Mouse (Mus musculus) heart, adult 2 months (tissue): Measurements from ENCODE around the gene Fam83c. TPM values are rescaled to one million over a fixed set of nuclear protein-coding genes. Genes with fewer than 3 reads are reported as not detected.

Experiments
- DNase-seq, 2 experiments: peaks; one replicate each; pipeline ENCODE4 v3.0.0; 2021
- H3K27ac ChIP-seq: fragments of 200-600 bp; 2 replicates; pipeline ENCODE4 v1.8.1; 2022
- H3K27me3 ChIP-seq: fragments of 200-500 bp; 2 replicates; pipeline ENCODE4 v1.6.1; 2012; ENCODE audit warnings: mild to moderate bottlenecking, low read length, inconsistent platforms, mixed read lengths; ENCODE audit not compliant: control insufficient read depth, insufficient read depth
- H3K36me3 ChIP-seq: fragments of 200-500 bp; 2 replicates; pipeline ENCODE4 v1.6.1; 2012; ENCODE audit warnings: low read length, inconsistent platforms; ENCODE audit not compliant: control insufficient read depth, insufficient read depth
- H3K4me1 ChIP-seq: fragments of 200-500 bp; 2 replicates; pipeline ENCODE4 v1.6.1; 2011; ENCODE audit warnings: low read length; ENCODE audit not compliant: control insufficient read depth, insufficient read depth
- H3K4me3 ChIP-seq: fragments of 200-600 bp; 2 replicates; pipeline ENCODE4 v1.8.1; 2022
- H3K79me2 ChIP-seq: fragments of 200-500 bp; replicated peaks from 2 replicates; pipeline ENCODE4 v1.6.1; 2012; ENCODE audit warnings: mild to moderate bottlenecking, inconsistent platforms, low read length, moderate library complexity, mixed read lengths; ENCODE audit not compliant: control insufficient read depth, insufficient read depth
- H3K9ac ChIP-seq: fragments of 200-500 bp; 2 replicates; pipeline ENCODE4 v1.6.1; 2012; ENCODE audit warnings: low read depth, mild to moderate bottlenecking, control low read depth, inconsistent platforms, low read length, mixed read lengths
- CTCF ChIP-seq: fragments of 200-600 bp; IDR thresholded peaks from 2 replicates; pipeline ENCODE4 v1.8.1; 2022; ENCODE audit warnings: antibody characterized with exemption, mild to moderate bottlenecking, moderate library complexity
- EP300 ChIP-seq: fragments of 200-500 bp; IDR thresholded peaks from 2 replicates; pipeline ENCODE4 v1.6.1; 2011; ENCODE audit warnings: low read depth, low read length, control low read depth; ENCODE audit not compliant: insufficient read depth
- POLR2A ChIP-seq: fragments of 200-500 bp; IDR thresholded peaks from 2 replicates; pipeline ENCODE4 v1.6.1; 2011; ENCODE audit warnings: mild to moderate bottlenecking, low read depth, low read length, control low read depth; ENCODE audit not compliant: insufficient read depth
- WGBS: fragments of 180-500 bp; shearing (Covaris S2); methylation state at CpG from one replicate; pipeline ENCODE4 v1.1.7; 2018; 5-methylcytosine and 5-hydroxymethylcytosine counted together
- intact Hi-C: fragments of 180-260 bp; cut with DNase I; formaldehyde crosslinking; loops from one replicate; pipeline ENCODE4 v1.15.1; 2025
- polyA plus RNA-seq: library from polyadenylated mRNA; depleted of rRNA; stranded (reverse); fragments of >200 nt; gene quantifications from 2 replicates; pipeline ENCODE4 v1.2.3, GENCODE M21; 2012
- total RNA-seq, 2 experiments: library from RNA; stranded (reverse); gene quantifications; 2 replicates each; pipeline ENCODE4 v1.2.3; 2021

Fam83c gene
- total and polyA plus RNA-seq, 3 experiments = not detected

GRCm38 (mm10) chr2:155823722-155824121 lies 10.9 kb downstream of the Fam83c start:
- no peak overlapping the region for H3K4me3 ChIP-seq
- 95% methylated on average over 8 of the region's 8 CpGs for WGBS
- H3K36me3 ChIP-seq = no peaks in the 10 kb centered on the region
- no peak for DNase-seq
- TF ChIP-seq EP300 = no peak
- TF ChIP-seq CTCF = no peak
- TF ChIP-seq POLR2A = no peak
- H3K4me1 ChIP-seq = no peaks in the 10 kb centered on the region
- H3K27ac ChIP-seq = no peak overlapping the region
- intact Hi-C loops = no loop called here
- 0 out of 2 replicates have a peak, but pooled peaks cover 2% of the 10 kb centered on the region for H3K79me2 ChIP-seq
- no peak overlapping the region for H3K9ac ChIP-seq
- no peaks in the 10 kb centered on the region for H3K27me3 ChIP-seq

DNA sequence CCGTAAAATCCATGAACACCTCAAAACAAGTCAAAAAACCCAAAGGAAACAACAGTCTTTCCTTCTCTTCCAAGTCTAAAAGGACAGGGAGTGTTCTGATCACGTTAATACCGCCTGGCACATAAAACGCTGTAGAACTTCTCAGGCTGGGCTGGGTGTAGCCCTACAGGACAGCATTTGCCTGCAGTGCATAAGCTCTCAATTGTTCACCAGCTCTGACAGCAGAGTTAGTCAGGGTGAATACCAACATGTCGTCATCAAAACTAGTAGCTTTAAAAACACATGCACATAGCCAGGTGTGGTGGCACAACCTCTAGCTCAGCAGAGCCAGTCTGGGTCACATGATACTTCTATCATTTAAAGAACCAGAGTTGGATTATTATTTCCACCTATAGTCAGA lies 13.9 kb downstream of the Fam83c start:
- Histone ChIP-seq H3K27me3 (no peaks in the 10 kb centered on the region), H3K4me1 (no peaks in the 10 kb centered on the region), H3K79me2 (0 out of 2 replicates have a peak, but pooled peaks cover 2% of the 10 kb centered on the region), H3K4me3 (no peak overlapping the region), H3K9ac (no peak overlapping the region), H3K27ac (no peak overlapping the region), H3K36me3 (no peaks in the 10 kb centered on the region)
- 88% methylated on average over 5 of the region's 5 CpGs for WGBS
- TF ChIP-seq CTCF = no peak
- no peak for TF ChIP-seq POLR2A
- TF ChIP-seq EP300 = no peak
- no peak for DNase-seq
- intact Hi-C loops = no loop called here

DNA sequence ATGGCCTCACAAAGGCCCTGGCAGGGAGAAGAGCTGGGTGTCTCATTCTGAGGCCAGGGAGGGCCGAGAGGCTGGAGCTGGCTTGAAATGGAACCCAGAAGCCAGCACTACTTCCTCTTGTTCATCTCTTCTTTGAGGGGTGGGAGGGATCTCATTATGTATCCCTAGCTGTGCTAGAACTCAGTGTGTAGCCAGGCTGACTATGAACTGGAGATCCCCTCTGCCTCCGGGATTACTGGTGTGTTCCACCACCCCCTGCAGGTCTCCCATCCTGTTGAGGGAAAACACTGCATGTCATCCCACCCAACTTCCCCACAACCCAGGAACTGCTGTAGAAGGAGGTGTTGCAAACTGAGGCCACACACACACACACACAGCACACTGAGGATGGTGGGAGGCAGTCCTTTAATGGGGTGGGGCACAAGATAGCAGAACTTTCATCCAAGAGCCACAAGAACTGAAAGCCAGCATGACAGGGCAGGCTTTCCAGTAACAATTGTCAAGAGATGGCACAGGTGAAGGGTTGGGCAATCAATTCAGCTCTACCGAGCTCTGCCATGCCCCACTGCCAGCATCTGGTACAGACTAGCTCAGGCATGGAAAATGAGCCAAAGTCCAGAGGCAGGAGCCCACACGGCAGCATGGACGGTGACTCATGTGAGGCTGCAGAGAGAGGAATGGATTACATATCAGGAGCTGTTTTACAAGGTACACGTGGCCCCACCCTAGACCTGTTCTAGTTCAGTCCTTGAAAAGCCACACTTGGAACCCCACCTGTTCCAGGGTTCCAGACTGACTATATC lies 15.0 kb downstream of the Fam83c start:
- Histone ChIP-seq H3K79me2 (0 out of 2 replicates have a peak, but pooled peaks cover 2% of the 10 kb centered on the region), H3K27me3 (no peaks in the 10 kb centered on the region), H3K27ac (peak overlapping the region; percentile 96), H3K4me3 (peak overlapping the region; percentile 76), H3K4me1 (no peaks in the 10 kb centered on the region), H3K36me3 (no peaks in the 10 kb centered on the region), H3K9ac (peak overlapping the region; percentile 42; the same call in 1 of the 2 replicates)
- intact Hi-C loops = loop anchor here (5.0 kb wide), 2 partner anchors 92 to 127 kb away; partner anchors contain the start of genes Edem2 and Trpc4ap
- DNase-seq = no peak
- 55% methylated on average over 6 of the region's 6 CpGs for WGBS
- no peak for TF ChIP-seq POLR2A
- no peak for TF ChIP-seq CTCF
- TF ChIP-seq EP300 = no peak

DNA sequence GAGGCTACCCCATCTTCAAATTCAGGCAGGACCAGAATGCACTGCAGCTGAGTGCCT lies 15.4 kb downstream of the Fam83c start, which contains the start of gene BC029722:
Gene BC029722, minus strand, starts transcription at position 35 of the 57 bp plus-strand sequence.
- TF ChIP-seq CTCF (no peak), EP300 (no peak), POLR2A (no peak)
- H3K27me3 ChIP-seq = no peaks in the 10 kb centered on the region

GRCm38 (mm10) chr2:155818596-155819391 lies 15.9 kb downstream of the Fam83c start:
- intact Hi-C loops = loop anchor here (5.0 kb wide), 2 partner anchors 91 to 126 kb away; partner anchors contain the start of genes Edem2 and Trpc4ap
- under 1% methylated on average over 37 of the region's 37 CpGs for WGBS

More for the DNA sequence above, 15.4 kb downstream of the Fam83c start, which contains the start of gene BC029722:
- intact Hi-C loops = loop anchor here (5.0 kb wide), 2 partner anchors 92 to 127 kb away; partner anchors contain the start of genes Edem2 and Trpc4ap
- Histone ChIP-seq H3K9ac (peak within 1 kb of the TSS; percentile 76), H3K79me2 (0 out of 2 replicates have a peak, but pooled peaks cover 2% of the 10 kb centered on the region), H3K4me1 (no peaks in the 10 kb centered on the region), H3K4me3 (peak within 1 kb of the TSS; percentile 76), H3K27ac (peak within 1 kb of the TSS; percentile 96), H3K36me3 (no peaks in the 10 kb centered on the region)
- no peak for DNase-seq

More at GRCm38 (mm10) chr2:155818596-155819391, 15.9 kb downstream of the Fam83c start:
- peak; percentile 97 for DNase-seq
- H3K27ac ChIP-seq = peak overlapping the region; percentile 96
- TF ChIP-seq POLR2A = peak; percentile 98
- peak; percentile 80 for TF ChIP-seq EP300
- TF ChIP-seq CTCF = no peak
- peak overlapping the region; percentile 76 for H3K4me3 ChIP-seq
- no peaks in the 10 kb centered on the region for H3K4me1 ChIP-seq
- peak overlapping the region; percentile 76 for H3K9ac ChIP-seq
- H3K79me2 ChIP-seq = 0 out of 2 replicates have a peak, but pooled peaks cover 1% of the 10 kb centered on the region
- H3K27me3 ChIP-seq = no peaks in the 10 kb centered on the region
- H3K36me3 ChIP-seq = no peaks in the 10 kb centered on the region
